8 mouse cellular contexts compared by ENCODE assay signal in the genomic region with DNA sequence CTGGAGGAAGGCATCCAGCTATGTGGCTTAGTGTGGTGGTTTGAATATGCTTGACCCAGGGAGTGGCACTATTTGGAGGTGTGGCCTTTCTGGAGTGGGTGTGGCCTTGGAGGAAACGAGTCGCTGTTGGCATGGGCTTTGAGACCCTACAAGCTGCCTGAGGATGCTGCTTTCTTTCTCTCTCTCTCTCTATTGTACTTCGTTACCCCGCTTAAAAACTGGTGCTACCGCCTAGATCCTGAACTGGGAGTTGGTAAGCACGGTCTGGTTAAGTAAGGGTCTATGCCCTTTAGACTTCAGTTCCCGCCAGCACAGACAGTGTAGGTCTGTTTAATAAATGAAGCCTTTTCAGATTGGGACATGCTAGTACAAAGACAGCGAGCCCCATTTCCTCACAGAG. TPM values are rescaled to one million over a fixed set of nuclear protein-coding genes. Genes with fewer than 3 reads are reported as not detected.
A peak's percentile ranks its signal among the peaks of the same experiment; 100 is the strongest.
DNase-seq lines count a peak whose midpoint lies in the region; ATAC-seq lines count a peak whose summit lies in the region.

No protein-coding gene starts in this region.

- H3K27me3 ChIP-seq in kidney, embryonic 14.5 days (ENCODE audit: control insufficient read depth, insufficient read depth, low read length): no peaks in the 10 kb centered on the region
- no peaks in the 10 kb centered on the region for H3K27me3 ChIP-seq in hindbrain, embryonic 12.5 days
- H3K27me3 ChIP-seq in midbrain, embryonic 15.5 days (replicated peaks): no peaks in the 10 kb centered on the region

- peak overlapping the region; percentile 73; the same call in 1 of the 2 replicates for H3K4me3 ChIP-seq in kidney, embryonic 14.5 days (ENCODE audit: low read length)
- H3K4me3 ChIP-seq in hindbrain, embryonic 12.5 days: peak overlapping the region; percentile 63
- H3K4me3 ChIP-seq in midbrain, embryonic 15.5 days: peak overlapping the region; percentile 74

- WGBS in kidney, embryonic 14.5 days: 75% methylated on average over 8 of the region's 8 CpGs
- WGBS in hindbrain, embryonic 12.5 days: 70% methylated on average over 8 of the region's 8 CpGs
- 79% methylated on average over 8 of the region's 8 CpGs for WGBS in midbrain, embryonic 15.5 days

- peak overlapping the region; percentile 94; the same call in 1 of the 2 replicates for H3K4me2 ChIP-seq in kidney, embryonic 14.5 days (replicated peaks; ENCODE audit: low read depth, low read length)
- peak overlapping the region; percentile 85 for H3K4me2 ChIP-seq in hindbrain, embryonic 12.5 days (replicated peaks)
- peak overlapping the region; percentile 97 for H3K4me2 ChIP-seq in midbrain, embryonic 15.5 days

- no peak overlapping the region for H3K9ac ChIP-seq in kidney, embryonic 14.5 days (ENCODE audit: low read depth, low read length)
- H3K9ac ChIP-seq in hindbrain, embryonic 12.5 days: no peak overlapping the region
- H3K9ac ChIP-seq in midbrain, embryonic 15.5 days: peak overlapping the region; percentile 9; the same call in 1 of the 2 replicates

- no peak for ATAC-seq in kidney, embryonic 14.5 days (ENCODE audit: low FRiP score, low TSS enrichment)
- peak; percentile 10 for ATAC-seq in hindbrain, embryonic 12.5 days (ENCODE audit: low FRiP score)
- ATAC-seq in midbrain, embryonic 15.5 days (replicated peaks): peak; percentile 19; the same call in 1 of the 2 replicates

- no peak for DNase-seq in kidney, adult 18-20 months
- DNase-seq in cerebellum, postnatal 14 days: peak; percentile 13 to 15
- no peak for DNase-seq in layer of hippocampus, postnatal 36 days
- no peak for DNase-seq in gastrocnemius, adult 8-10 months (ENCODE audit: low spot score in 2 of 2)
- DNase-seq in layer of hippocampus, postnatal 10 days (ENCODE audit: low spot score in 2 of 2): no peak

- H3K36me3 ChIP-seq in kidney, embryonic 14.5 days (ENCODE audit: control insufficient read depth, insufficient read depth, low read length): peaks cover 3% of the 10 kb centered on the region; the same call in 1 of the 2 replicates
- peaks cover 4% of the 10 kb centered on the region; the same call in 1 of the 2 replicates for H3K36me3 ChIP-seq in hindbrain, embryonic 12.5 days
- H3K36me3 ChIP-seq in midbrain, embryonic 15.5 days (replicated peaks): no peaks in the 10 kb centered on the region

- H3K9me3 ChIP-seq in kidney, embryonic 14.5 days (ENCODE audit: control insufficient read depth, low read length): 0 out of 2 replicates have a peak, but pooled peaks cover 5% of the 10 kb centered on the region
- no peaks in the 10 kb centered on the region for H3K9me3 ChIP-seq in hindbrain, embryonic 12.5 days (replicated peaks)
- H3K9me3 ChIP-seq in midbrain, embryonic 15.5 days: no peaks in the 10 kb centered on the region

- H3K4me1 ChIP-seq in kidney, embryonic 14.5 days (ENCODE audit: control insufficient read depth, insufficient read depth, low read length): no peaks in the 10 kb centered on the region; the same call in 1 of the 2 replicates
- H3K4me1 ChIP-seq in hindbrain, embryonic 12.5 days: 0 out of 2 replicates have a peak, but pooled peaks cover 2% of the 10 kb centered on the region
- H3K4me1 ChIP-seq in midbrain, embryonic 15.5 days: peaks cover 12% of the 10 kb centered on the region

- H3K27ac ChIP-seq in kidney, embryonic 14.5 days (ENCODE audit: low read depth, low read length): no peak overlapping the region
- no peak overlapping the region for H3K27ac ChIP-seq in hindbrain, embryonic 12.5 days
- H3K27ac ChIP-seq in midbrain, embryonic 15.5 days: 0 out of 2 replicates have a peak overlapping the region, but pooled peaks have one; percentile 35

RNA-seq across cellular contexts. Expression of a gene that starts 0.7 kb away (rescaled TPM):
- polyA plus RNA-seq in kidney, embryonic 14.5 days (2014; fragmentation: Nextera tagmentation; extraction: Ambion mirVana): 2.7 and 5.1 TPM in 2 replicates
- polyA plus RNA-seq in hindbrain, embryonic 12.5 days (2016; fragmentation: Nextera tagmentation; extraction: Ambion mirVana): 6.0 and 7.1 TPM in 2 replicates
- 2.0 and 2.2 TPM in 2 replicates for polyA plus RNA-seq in midbrain, embryonic 15.5 days (2015; fragmentation: Nextera tagmentation; extraction: Ambion mirVana)
- 1 to 10 TPM; 2.3 to 2.5 TPM for total RNA-seq in layer of hippocampus, postnatal 36 days (2021)
- under 1 TPM; 0.53 to 0.73 (median 0.57) TPM for total RNA-seq in gastrocnemius, adult 8-10 months (2022)
- total RNA-seq in layer of hippocampus, postnatal 10 days (2021): 1 to 10 TPM; 1.9 to 2.2 TPM

RNA-seq across cellular contexts. Expression of a gene that starts 34.2 kb away (rescaled TPM):
- polyA plus RNA-seq in kidney, embryonic 14.5 days (2014; fragmentation: Nextera tagmentation; extraction: Ambion mirVana): 336 and 387 TPM in 2 replicates
- 267 and 282 TPM in 2 replicates for polyA plus RNA-seq in hindbrain, embryonic 12.5 days (2016; fragmentation: Nextera tagmentation; extraction: Ambion mirVana)
- polyA plus RNA-seq in midbrain, embryonic 15.5 days (2015; fragmentation: Nextera tagmentation; extraction: Ambion mirVana): 247 and 251 TPM in 2 replicates
- total RNA-seq in layer of hippocampus, postnatal 36 days (2021): 100 to 1,000 TPM; 131 to 134 TPM
- 100 to 1,000 TPM; 114 to 129 (median 121) TPM for total RNA-seq in gastrocnemius, adult 8-10 months (2022)
- total RNA-seq in layer of hippocampus, postnatal 10 days (2021): 100 to 1,000 TPM; 159 to 168 TPM

RNA-seq across cellular contexts. Expression of a gene that starts 34.4 kb away (rescaled TPM):
- polyA plus RNA-seq in kidney, embryonic 14.5 days (2014; fragmentation: Nextera tagmentation; extraction: Ambion mirVana): 0.80 and 1.4 TPM in 2 replicates
- polyA plus RNA-seq in hindbrain, embryonic 12.5 days (2016; fragmentation: Nextera tagmentation; extraction: Ambion mirVana): 1.2 and 1.4 TPM in 2 replicates
- 1.0 and 1.1 TPM in 2 replicates for polyA plus RNA-seq in midbrain, embryonic 15.5 days (2015; fragmentation: Nextera tagmentation; extraction: Ambion mirVana)
- under 1 TPM in 1 of 2 experiments, not detected in 1; 0.53 TPM for total RNA-seq in layer of hippocampus, postnatal 36 days (2021)
- not detected for total RNA-seq in gastrocnemius, adult 8-10 months (2022)
- total RNA-seq in layer of hippocampus, postnatal 10 days (2021): under 1 TPM in 1 of 2 experiments, not detected in 1; 0.47 TPM

RNA-seq across cellular contexts. Expression of a gene that starts 52.8 kb away (rescaled TPM):
- 26.7 and 49.9 TPM in 2 replicates for polyA plus RNA-seq in kidney, embryonic 14.5 days (2014; fragmentation: Nextera tagmentation; extraction: Ambion mirVana)
- 65.6 and 70.4 TPM in 2 replicates for polyA plus RNA-seq in hindbrain, embryonic 12.5 days (2016; fragmentation: Nextera tagmentation; extraction: Ambion mirVana)
- polyA plus RNA-seq in midbrain, embryonic 15.5 days (2015; fragmentation: Nextera tagmentation; extraction: Ambion mirVana): 38.1 and 41.0 TPM in 2 replicates
- total RNA-seq in layer of hippocampus, postnatal 36 days (2021): 10 to 100 TPM; 53.1 to 56.3 TPM
- total RNA-seq in gastrocnemius, adult 8-10 months (2022): 10 to 100 TPM; 17.3 to 18.9 (median 18.5) TPM
- total RNA-seq in layer of hippocampus, postnatal 10 days (2021): 10 to 100 TPM; 74.6 to 78.2 TPM

Comparison
In these comparisons a context has a peak if more than half of its experiments do, and no peak if none do; other contexts are left out.
1. DNase-seq: peak in cerebellum, postnatal 14 days (2 of 2); none in kidney, adult 18-20 months (single experiment), layer of hippocampus, postnatal 36 days (0 of 2), gastrocnemius, adult 8-10 months (0 of 2) and layer of hippocampus, postnatal 10 days (0 of 2).
2. Peak in every context shown above with its lines, with median percentiles within 50 percentile points of each other: H3K4me2 ChIP-seq and H3K4me3 ChIP-seq.